Mouse (Mus musculus) ovary, adult 18-20 months (tissue): Measurements from ENCODE around the gene Ubtf.

ENCODE experiments used
- DNase-seq: peaks from one replicate; pipeline ENCODE4 v3.0.0; 2022; ENCODE audit warnings: low spot score, mixed read lengths

Ubtf gene

DNA sequence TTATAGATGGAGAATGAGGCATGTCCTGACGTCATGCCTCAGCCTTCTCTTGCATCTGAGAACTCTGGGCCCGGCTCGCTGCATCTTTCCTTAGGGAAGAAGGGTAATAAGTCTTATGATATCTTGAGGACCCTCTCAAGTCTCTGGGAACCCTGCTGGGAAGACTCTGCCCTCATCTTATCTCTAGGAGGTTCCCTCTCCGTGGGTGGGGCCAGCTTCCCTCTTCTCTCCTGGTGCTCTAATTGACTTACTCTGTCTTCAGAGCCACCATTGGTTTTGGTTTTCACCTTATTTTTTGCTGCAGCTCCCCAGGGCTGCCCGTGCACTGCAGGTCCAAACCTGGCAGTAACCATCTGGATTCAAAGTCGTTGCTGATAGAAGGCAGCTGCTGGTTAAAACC, 61.4 kb downstream of the Ubtf start:
- no peak for DNase-seq

DNA sequence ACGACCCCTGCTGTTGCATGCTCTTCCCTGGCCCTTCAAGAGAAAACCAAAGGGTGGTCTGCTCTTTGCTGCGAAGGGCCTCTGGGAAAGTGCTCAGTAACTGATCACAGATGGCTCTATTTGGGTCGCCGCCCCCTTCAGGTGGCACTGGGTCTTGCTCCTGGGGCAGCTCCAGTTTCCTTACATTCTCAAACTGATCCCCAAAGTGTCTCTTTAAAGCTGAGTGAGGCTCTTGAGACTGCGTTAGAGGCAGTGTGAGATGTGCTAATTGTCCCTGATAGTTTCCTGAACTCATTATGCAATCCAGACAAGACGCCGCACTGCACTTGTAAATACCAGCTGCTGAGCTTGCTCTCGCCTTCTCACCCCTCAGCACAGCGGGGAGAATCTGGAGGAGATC, 62.0 kb downstream of the Ubtf start:
- DNase-seq, result no peak
